ENCODE assay signal across 9 mouse cellular contexts in genomic region chr16:96620402-96620801, GRCm38 (mm10).
DNase-seq lines count a peak whose midpoint lies in the region; ATAC-seq and TF ChIP-seq lines count a peak whose summit lies in the region.
"Had no signal": no experiment of that assay in that cellular context is flagged by ENCODE, and none has a peak within 500 bp of the region (broad histone marks: within the 10 kb centered on the region; RNA-seq: fewer than 3 reads in every experiment).

No protein-coding gene starts in this region.

- H3K27me3 ChIP-seq in embryonic facial prominence, embryonic 14.5 days (replicated peaks; ENCODE audit: control insufficient read depth, insufficient read depth, low read length), result no peaks in the 10 kb centered on the region
- no peaks in the 10 kb centered on the region for H3K27me3 ChIP-seq in hindbrain, postnatal 0 days (ENCODE audit: insufficient read depth, low read length)

- no peaks in the 10 kb centered on the region for H3K9me3 ChIP-seq in embryonic facial prominence, embryonic 14.5 days (ENCODE audit: control insufficient read depth, low read length)
- H3K9me3 ChIP-seq in hindbrain, postnatal 0 days (ENCODE audit: low read length), result no peaks in the 10 kb centered on the region

- H3K4me1 ChIP-seq in embryonic facial prominence, embryonic 14.5 days (ENCODE audit: control insufficient read depth, insufficient read depth, low read length), result 0 out of 2 replicates have a peak, but pooled peaks cover 13% of the 10 kb centered on the region
- peaks cover 15% of the 10 kb centered on the region for H3K4me1 ChIP-seq in hindbrain, postnatal 0 days (ENCODE audit: insufficient read depth, low read length)

- ATAC-seq in embryonic facial prominence, embryonic 14.5 days (ENCODE audit: low read depth), result peak; percentile 47; the same call in 1 of the 2 replicates
- peak; percentile 52 for ATAC-seq in hindbrain, postnatal 0 days
- no peak for ATAC-seq in activated CD4-positive, CD25-positive, alpha-beta regulatory T cell, adult 4 months
- ATAC-seq: Patski had no signal

- 38% methylated on average over 5 of the region's 5 CpGs for WGBS in embryonic facial prominence, embryonic 14.5 days
- 35% methylated on average over 5 of the region's 5 CpGs for WGBS in hindbrain, postnatal 0 days

- no peak overlapping the region for H3K4me2 ChIP-seq in embryonic facial prominence, embryonic 14.5 days (ENCODE audit: low read depth, low read length)
- no peak overlapping the region for H3K4me2 ChIP-seq in hindbrain, postnatal 0 days (ENCODE audit: low read depth, low read length)

- no peak for TF ChIP-seq CTCF in hindbrain, postnatal 0 days (IDR thresholded peaks at IDR 0.05; ENCODE audit: low read depth)

- no peak overlapping the region for H3K4me3 ChIP-seq in embryonic facial prominence, embryonic 14.5 days (ENCODE audit: low read depth, low read length)
- no peak overlapping the region for H3K4me3 ChIP-seq in hindbrain, postnatal 0 days (ENCODE audit: low read length)

- H3K9ac ChIP-seq in embryonic facial prominence, embryonic 14.5 days (ENCODE audit: low read depth, low read length), result no peak overlapping the region
- H3K9ac ChIP-seq in hindbrain, postnatal 0 days (replicated peaks; ENCODE audit: low read length), result no peak overlapping the region
- H3K9ac ChIP-seq: liver, embryonic 14.5 days had no signal

- H3K36me3 ChIP-seq in embryonic facial prominence, embryonic 14.5 days (ENCODE audit: control insufficient read depth, insufficient read depth, low read length), result no peaks in the 10 kb centered on the region
- H3K36me3 ChIP-seq in hindbrain, postnatal 0 days (ENCODE audit: insufficient read depth, low read length), result no peaks in the 10 kb centered on the region

- peak; percentile 5 for DNase-seq in lung, postnatal 14 days
- no peak for DNase-seq in lung, adult 18-20 months
- peak; percentile 76 for DNase-seq in embryonic facial prominence, embryonic 14.5 days (ENCODE audit: low spot score)
- peak; percentile 87 for DNase-seq in hindbrain, postnatal 0 days (ENCODE audit: low spot score)
- peak; percentile 45 for DNase-seq in right cerebral cortex, postnatal 25 days
- no peak for DNase-seq in kidney, postnatal 25 days

- no peak overlapping the region for H3K27ac ChIP-seq in embryonic facial prominence, embryonic 14.5 days (replicated peaks; ENCODE audit: low read depth, low read length)
- peak overlapping the region; percentile 60; the same call in 1 of the 2 replicates for H3K27ac ChIP-seq in hindbrain, postnatal 0 days
- H3K27ac ChIP-seq: liver, embryonic 14.5 days had no signal

Comparison
In these comparisons a context has a peak if more than half of its experiments do, and no peak if none do; other contexts are left out.
1. DNase-seq: peak in lung, postnatal 14 days (single experiment), embryonic facial prominence, embryonic 14.5 days (single experiment), hindbrain, postnatal 0 days (single experiment) and right cerebral cortex, postnatal 25 days (single experiment); none in lung, adult 18-20 months (0 of 2) and kidney, postnatal 25 days (0 of 2).